In the genomic region with DNA sequence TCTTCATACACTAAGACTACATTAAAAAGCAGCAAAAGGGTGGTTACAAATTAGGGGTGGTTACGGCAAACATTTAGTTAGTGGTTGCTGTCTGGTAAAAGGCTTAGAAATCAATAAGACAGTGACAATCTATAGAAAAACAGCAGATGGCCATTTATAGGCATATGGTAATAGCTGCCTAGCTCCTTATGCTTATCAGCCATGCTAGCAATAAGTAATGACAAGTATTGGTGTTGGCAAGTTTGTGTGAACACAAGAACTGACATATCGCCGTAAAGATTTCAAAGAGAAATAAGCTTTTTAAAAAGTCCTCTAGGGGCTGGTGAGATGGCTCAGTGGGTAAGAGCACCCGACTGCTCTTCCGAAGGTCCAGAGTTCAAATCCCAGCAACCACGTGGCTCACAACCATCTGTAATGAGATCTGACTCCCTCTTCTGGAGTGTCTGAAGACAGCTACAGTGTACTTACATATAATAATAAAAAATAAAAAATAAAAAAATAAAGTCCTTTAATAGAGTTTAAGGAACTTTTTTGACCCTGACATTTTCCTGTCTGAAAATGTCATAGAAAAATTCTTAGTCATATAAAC, we compare ENCODE assay signal across 16 mouse cellular contexts.
"Had no signal": no experiment of that assay in that cellular context is flagged by ENCODE, and none has a peak within 500 bp of the region (broad histone marks: within the 10 kb centered on the region; RNA-seq: fewer than 3 reads in every experiment).

No protein-coding gene starts in this region.

- DNase-seq: liver, postnatal 0 days; lung, adult 2 months; lung, postnatal 14 days; lung, postnatal 36 days; right cerebral cortex, postnatal 14 days; thymus, adult 2 months; thymus, postnatal 25 days; thymus, postnatal 4 days had no signal

- H3K9ac ChIP-seq: liver, postnatal 0 days; lung, embryonic 15.5 days; midbrain, embryonic 13.5 days; midbrain, embryonic 15.5 days; neural tube, embryonic 12.5 days had no signal

- H3K4me3 ChIP-seq: lung, embryonic 15.5 days; megakaryocyte, embryonic 14.5 days; midbrain, embryonic 13.5 days; midbrain, embryonic 15.5 days; neural tube, embryonic 12.5 days had no signal

- H3K27me3 ChIP-seq: lung, embryonic 15.5 days; megakaryocyte, embryonic 14.5 days; midbrain, embryonic 13.5 days; midbrain, embryonic 15.5 days; neural tube, embryonic 12.5 days had no signal

- H3K4me1 ChIP-seq: lung, embryonic 15.5 days; midbrain, embryonic 13.5 days; midbrain, embryonic 15.5 days; neural tube, embryonic 12.5 days had no signal

- H3K9me3 ChIP-seq: lung, embryonic 15.5 days; megakaryocyte, embryonic 14.5 days; midbrain, embryonic 13.5 days; midbrain, embryonic 15.5 days; neural tube, embryonic 12.5 days had no signal

- ATAC-seq: liver, postnatal 0 days; lung, postnatal 0 days; midbrain, embryonic 13.5 days; midbrain, embryonic 15.5 days had no signal

- H3K4me2 ChIP-seq: lung, embryonic 15.5 days; midbrain, embryonic 11.5 days; midbrain, embryonic 13.5 days; midbrain, embryonic 15.5 days; neural tube, embryonic 12.5 days had no signal

- H3K27ac ChIP-seq: lung, embryonic 15.5 days; macrophage; midbrain, embryonic 13.5 days; midbrain, embryonic 15.5 days; neural tube, embryonic 12.5 days had no signal

- H3K36me3 ChIP-seq: midbrain, embryonic 15.5 days had no signal
